Mouse (Mus musculus): ENCODE data around the gene Cops7a.

GRCm38 (mm10) chr6:124936681-124937080 is 28.7 kb downstream of the Cops7a start:
- TF ChIP-seq CTCF (IDR thresholded peaks at IDR 0.05; ENCODE audit: insufficient read depth, low read depth, low read length): no peak
- TF ChIP-seq POLR2A (IDR thresholded peaks at IDR 0.05; ENCODE audit: insufficient read depth, low read depth, low read length): no peak

Measured in olfactory bulb, adult 2 months (tissue).